Mouse (Mus musculus) spleen, adult 2 months (tissue): ENCODE measurements around the gene Asb4. TPM values are rescaled to one million over a fixed set of nuclear protein-coding genes. Genes with fewer than 3 reads are reported as not detected.

Source experiments
- DNase-seq, 2 experiments: peaks; one replicate each; pipeline versions ENCODE4 v3.0.0 to v3.0.0-alpha.2; 2012 to 2021; ENCODE audit warnings: low spot score in 2 of 2, low read depth in 1 of 2
- H3K27ac ChIP-seq: fragments of 200-500 bp; 2 replicates; pipeline ENCODE4 v1.5.1; 2012; ENCODE audit warnings: low read length, inconsistent platforms; ENCODE audit not compliant: insufficient read depth
- H3K27me3 ChIP-seq: fragments of 200-500 bp; 2 replicates; pipeline ENCODE4 v1.6.1; 2012; ENCODE audit warnings: mild to moderate bottlenecking, moderate library complexity, low read length, inconsistent platforms; ENCODE audit not compliant: control insufficient read depth, insufficient read depth
- H3K36me3 ChIP-seq: fragments of 200-500 bp; 2 replicates; pipeline ENCODE4 v1.6.1; 2012; ENCODE audit warnings: mild to moderate bottlenecking, low read length, inconsistent platforms; ENCODE audit not compliant: control insufficient read depth, insufficient read depth
- H3K4me1 ChIP-seq: fragments of 200-500 bp; 2 replicates; pipeline ENCODE4 v1.6.1; 2011; ENCODE audit warnings: inconsistent platforms; ENCODE audit not compliant: control insufficient read depth, insufficient read depth, insufficient read length
- H3K4me3 ChIP-seq: fragments of 200-500 bp; 2 replicates; pipeline ENCODE4 v1.5.1; 2011; ENCODE audit warnings: mild to moderate bottlenecking, inconsistent platforms; ENCODE audit not compliant: insufficient read depth, insufficient read length; ENCODE audit errors: extremely low read depth
- CTCF ChIP-seq: fragments of 200-500 bp; IDR thresholded peaks from 2 replicates; pipeline ENCODE4 v1.5.1; 2011; ENCODE audit warnings: mild to moderate bottlenecking, inconsistent platforms; ENCODE audit not compliant: insufficient read depth, insufficient read length, insufficient replicate concordance; ENCODE audit errors: extremely low read depth
- POLR2A ChIP-seq: fragments of 200-500 bp; IDR thresholded peaks from 2 replicates; pipeline ENCODE4 v1.6.1; 2011; ENCODE audit warnings: low read depth, low read length, inconsistent platforms
- WGBS: fragments of 180-500 bp; shearing (Covaris S2); methylation state at CpG from one replicate; pipeline ENCODE4 v1.1.7; 2018; 5-methylcytosine and 5-hydroxymethylcytosine counted together
- polyA plus RNA-seq: library from polyadenylated mRNA; depleted of rRNA; stranded (reverse); fragments of >200 nt; gene quantifications from 2 replicates; pipeline ENCODE4 v1.2.3, GENCODE M21; 2012

Gene Asb4
- polyA plus RNA-seq, 1 experiment, result 0.30 TPM

GRCm38 (mm10) chr6:5427033-5427432, 43.8 kb downstream of the Asb4 start:
- 87% methylated on average over 2 of the region's 2 CpGs for WGBS
- no peak for TF ChIP-seq POLR2A
- TF ChIP-seq CTCF, result no peak
- no peak for DNase-seq
- no peak overlapping the region for H3K27ac ChIP-seq
- no peaks in the 10 kb centered on the region for H3K36me3 ChIP-seq
- H3K27me3 ChIP-seq, result no peaks in the 10 kb centered on the region
- H3K4me3 ChIP-seq, result no peak overlapping the region
- no peaks in the 10 kb centered on the region for H3K4me1 ChIP-seq

GRCm38 (mm10) chr6:5429562-5429961, 46.4 kb downstream of the Asb4 start:
- no peaks in the 10 kb centered on the region for H3K27me3 ChIP-seq
- H3K36me3 ChIP-seq, result no peaks in the 10 kb centered on the region
- H3K4me3 ChIP-seq, result no peak overlapping the region
- DNase-seq, result no peak
- no peaks in the 10 kb centered on the region for H3K4me1 ChIP-seq
- 94% methylated on average over 4 of the region's 4 CpGs for WGBS
- TF ChIP-seq CTCF, result no peak
- no peak for TF ChIP-seq POLR2A
- H3K27ac ChIP-seq, result no peak overlapping the region

GRCm38 (mm10) chr6:5429982-5430550, 46.9 kb downstream of the Asb4 start:
- no peaks in the 10 kb centered on the region for H3K27me3 ChIP-seq
- H3K4me3 ChIP-seq, result no peak overlapping the region
- no peaks in the 10 kb centered on the region for H3K4me1 ChIP-seq
- DNase-seq, result no peak
- no peak for TF ChIP-seq CTCF
- no peak for TF ChIP-seq POLR2A
- H3K36me3 ChIP-seq, result no peaks in the 10 kb centered on the region
- no peak overlapping the region for H3K27ac ChIP-seq
- WGBS, result 91% methylated on average over 4 of the region's 4 CpGs

GRCm38 (mm10) chr6:5433887-5434286, 50.7 kb downstream of the Asb4 start:
- H3K36me3 ChIP-seq, result no peaks in the 10 kb centered on the region
- H3K4me3 ChIP-seq, result no peak overlapping the region
- WGBS, result 78% methylated on average over 2 of the region's 2 CpGs
- DNase-seq, result no peak
- no peak overlapping the region for H3K27ac ChIP-seq
- H3K27me3 ChIP-seq, result no peaks in the 10 kb centered on the region
- no peaks in the 10 kb centered on the region for H3K4me1 ChIP-seq
- TF ChIP-seq POLR2A, result no peak

- H3K4me1 ChIP-seq, result no peaks in the 10 kb centered on the region
- no peak overlapping the region for H3K27ac ChIP-seq
- no peaks in the 10 kb centered on the region for H3K27me3 ChIP-seq
- H3K4me3 ChIP-seq, result no peak overlapping the region
- 74% methylated on average over 4 of the region's 4 CpGs for WGBS
- H3K36me3 ChIP-seq, result no peaks in the 10 kb centered on the region
- TF ChIP-seq POLR2A (no peak), CTCF (no peak)
- no peak for DNase-seq
Measured at GRCm38 (mm10) chr6:5437757-5438156, 54.6 kb downstream of the Asb4 start.

DNA sequence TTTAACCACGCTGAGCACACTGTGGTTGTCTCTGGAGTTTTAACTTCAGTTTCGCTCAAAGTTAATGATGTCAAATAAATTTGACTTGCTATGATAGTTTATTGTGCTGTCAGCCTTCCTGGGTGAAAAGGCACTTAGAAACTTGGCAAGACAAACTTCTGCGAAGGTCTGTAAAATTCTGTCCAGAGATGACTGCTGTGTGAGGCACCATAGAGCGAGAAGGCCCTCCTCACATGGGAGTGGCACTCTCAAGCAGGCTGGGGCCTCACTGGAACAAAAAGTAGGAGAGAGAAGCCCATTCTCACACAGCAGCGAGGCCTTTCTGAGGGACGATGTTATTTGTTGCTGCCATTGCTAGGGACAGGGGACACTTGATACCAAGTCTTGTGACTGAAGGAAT, 58.0 kb downstream of the Asb4 start:
- no peak overlapping the region for H3K4me3 ChIP-seq
- 91% methylated on average over 6 of the region's 6 CpGs for WGBS

GRCm38 (mm10) chr6:5442316-5443085, 59.3 kb downstream of the Asb4 start:
- no peaks in the 10 kb centered on the region for H3K4me1 ChIP-seq
- H3K4me3 ChIP-seq, result no peak overlapping the region
- H3K27me3 ChIP-seq, result no peaks in the 10 kb centered on the region
- H3K27ac ChIP-seq, result no peak overlapping the region
- DNase-seq, result no peak
- TF ChIP-seq POLR2A (no peak), CTCF (no peak)
- WGBS, result 18% methylated on average over 14 of the region's 14 CpGs
- no peaks in the 10 kb centered on the region for H3K36me3 ChIP-seq

More for the DNA sequence above, 58.0 kb downstream of the Asb4 start:
- no peaks in the 10 kb centered on the region for H3K36me3 ChIP-seq
- H3K27me3 ChIP-seq, result no peaks in the 10 kb centered on the region
- peak overlapping the region; percentile 44; the same call in 1 of the 2 replicates for H3K27ac ChIP-seq
- DNase-seq, result no peak
- TF ChIP-seq CTCF, result no peak
- no peak for TF ChIP-seq POLR2A
- no peaks in the 10 kb centered on the region for H3K4me1 ChIP-seq
